Mouse (Mus musculus) liver, embryonic 14.5 days (tissue): ENCODE results near the gene Acad9. TPM values are rescaled to one million over a fixed set of nuclear protein-coding genes. Genes with fewer than 3 reads are reported as not detected.

Experiments
- ATAC-seq: fragments of 200-750 bp; cut with Nextera tagmentation; 2 replicates; pipeline ENCODE4 v1.8.0; 2017; ENCODE audit warnings: moderate number of reproducible peaks, mild to moderate bottlenecking, moderate library complexity; ENCODE audit not compliant: insufficient read depth
- DNase-seq, 3 experiments: peaks; one replicate each; pipeline ENCODE4 v3.0.0-alpha.2; 2012 to 2013; ENCODE audit warnings: low read depth in 3 of 3, low spot score in 3 of 3
- H3K27ac ChIP-seq: fragments of 300-500 bp; sonication (generic); 2 replicates; pipeline ENCODE4 v1.5.1; 2014; ENCODE audit warnings: moderate library complexity, mild to moderate bottlenecking, control low read depth, inconsistent platforms
- H3K27me3 ChIP-seq: fragments of 300-500 bp; sonication (generic); 2 replicates; pipeline ENCODE4 v1.6.1; 2014; ENCODE audit warnings: mild to moderate bottlenecking, low read length, moderate library complexity; ENCODE audit not compliant: control insufficient read depth, insufficient read depth
- H3K36me3 ChIP-seq: fragments of 300-500 bp; sonication (generic); replicated peaks from 2 replicates; pipeline ENCODE4 v1.6.1; 2014; ENCODE audit warnings: low read depth; ENCODE audit not compliant: control insufficient read depth, insufficient read depth
- H3K4me1 ChIP-seq, 2 experiments: fragments of 200-500 bp in 1 of 2; fragments of 300-500 bp in 1 of 2; sonication (generic) in 1 of 2; replicated peaks; 2 replicates each; pipeline ENCODE4 v1.6.1; 2012 to 2014; ENCODE audit warnings: antibody characterized with exemption in 1 of 2, inconsistent platforms in 1 of 2, low read length in 1 of 2; ENCODE audit not compliant: control insufficient read depth in 2 of 2, insufficient read depth in 2 of 2
- H3K4me2 ChIP-seq: fragments of 300-500 bp; sonication (generic); 2 replicates; pipeline ENCODE4 v1.6.1; 2014; ENCODE audit warnings: low read depth, mild to moderate bottlenecking, control low read depth, moderate library complexity
- H3K4me3 ChIP-seq, 2 experiments: fragments of 200-500 bp in 1 of 2; fragments of 300-500 bp in 1 of 2; sonication (generic) in 1 of 2; 2 replicates each; pipeline ENCODE4 v1.5.1; 2012 to 2014; ENCODE audit warnings: low read depth in 2 of 2, low read length in 2 of 2, mild to moderate bottlenecking in 2 of 2, control low read depth in 1 of 2, inconsistent platforms in 1 of 2, moderate library complexity in 1 of 2; ENCODE audit not compliant: insufficient read depth in 1 of 2
- H3K9ac ChIP-seq: fragments of 300-500 bp; sonication (generic); replicated peaks from 2 replicates; pipeline ENCODE4 v1.6.1; 2014; ENCODE audit warnings: mild to moderate bottlenecking, control low read depth, moderate library complexity
- H3K9me3 ChIP-seq: fragments of 300-500 bp; sonication (generic); 2 replicates; pipeline ENCODE4 v1.6.1; 2016; ENCODE audit warnings: low read length, mixed read lengths; ENCODE audit not compliant: control insufficient read depth
- CTCF ChIP-seq: IDR thresholded peaks from 2 replicates; pipeline ENCODE4 v1.5.1; 2016; ENCODE audit warnings: antibody characterized with exemption, low read depth, control low read depth
- EP300 ChIP-seq: IDR thresholded peaks from 2 replicates; pipeline ENCODE4 v1.6.1; 2016; ENCODE audit warnings: antibody characterized with exemption, low read depth
- WGBS: fragments of 180-500 bp; shearing (Covaris S2); extraction: QIAGEN DNeasy Blood & Tissue Kit; methylation state at CpG from one replicate; pipeline ENCODE4 v1.1.7; 2014; ENCODE audit not compliant: insufficient replicate concordance; 5-methylcytosine and 5-hydroxymethylcytosine counted together
- polyA plus RNA-seq, 2 experiments: library from polyadenylated mRNA; depleted of rRNA in 1 of 2; stranded (reverse) in 1 of 2; unstranded in 1 of 2; fragments of >200 nt; fragmentation: Nextera tagmentation in 1 of 2; extraction: Ambion mirVana in 1 of 2; gene quantifications; 2 replicates each; pipeline versions ENCODE4 v1.2.1 to v1.2.3; 2012 to 2014

The Acad9 gene
- polyA plus RNA-seq (2012; rRNA removed) (7.2 and 9.8 TPM in 2 replicates), polyA plus RNA-seq (2014; fragmentation: Nextera tagmentation; extraction: Ambion mirVana) (27.6 and 28.2 TPM in 2 replicates)

DNA sequence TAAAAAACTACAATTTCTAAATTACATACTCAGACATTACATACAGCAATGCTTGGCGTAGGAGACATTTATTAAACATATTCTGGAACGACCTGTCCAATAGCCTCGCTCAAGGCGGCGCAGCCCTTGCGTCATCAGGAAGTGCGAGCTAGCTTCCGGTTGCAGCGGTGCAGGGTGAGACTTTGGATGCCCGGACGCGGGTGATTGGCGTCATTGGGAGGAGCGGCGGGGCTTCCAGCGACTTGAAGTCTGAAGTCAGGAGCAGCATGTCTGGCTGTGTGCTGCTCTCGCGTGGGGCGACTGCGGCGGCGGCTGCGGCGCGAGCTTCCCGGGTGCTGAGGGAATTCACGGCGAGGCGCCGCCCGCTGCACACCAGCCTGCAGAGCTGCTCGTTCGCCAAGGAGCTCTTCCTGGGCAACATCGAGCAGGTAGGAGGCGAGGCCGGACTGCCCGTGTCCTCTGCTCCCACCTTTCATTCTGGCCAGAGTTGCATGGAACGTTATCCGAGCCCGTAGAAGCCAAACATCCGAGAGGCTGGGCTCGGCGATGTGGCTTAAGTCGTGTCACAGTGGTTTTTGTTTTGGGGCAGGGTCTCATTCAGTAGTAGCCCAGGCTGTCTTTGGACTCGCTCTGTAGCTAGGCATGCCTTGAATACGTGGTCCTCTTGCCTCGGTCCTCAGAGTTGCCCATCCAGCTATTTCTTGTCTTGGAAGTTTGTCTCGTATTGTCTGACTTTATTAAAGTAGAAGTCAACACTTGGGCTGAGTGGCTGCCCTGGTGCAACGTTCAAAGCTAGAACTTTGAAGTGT lies at the start of gene Acad9:
Gene Acad9, plus strand, starts transcription at position 137 of the 809 bp plus-strand sequence.
- peak within 1 kb of the TSS; percentile 83 for H3K9ac ChIP-seq

DNA sequence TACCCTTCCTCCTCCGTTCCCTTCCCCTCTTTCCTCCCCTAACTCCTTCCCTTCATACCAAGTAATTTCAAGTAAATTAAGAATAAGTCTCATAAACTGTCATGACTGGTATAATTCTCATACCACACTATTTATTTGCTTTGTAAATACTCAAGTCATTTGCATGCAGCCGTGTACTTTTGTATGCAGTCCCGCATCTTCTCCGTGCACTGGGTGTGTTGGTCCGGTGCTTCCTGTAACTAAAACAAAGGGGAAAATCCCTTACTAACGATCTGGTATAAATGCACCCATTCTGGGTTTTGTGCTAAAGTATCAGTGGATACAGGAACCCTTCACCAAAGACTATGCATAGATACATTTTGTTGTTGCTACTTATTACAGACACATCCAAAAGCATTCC lies 40.0 kb upstream of the Acad9 start:
- H3K9ac ChIP-seq: no peak overlapping the region
- no peaks in the 10 kb centered on the region for H3K27me3 ChIP-seq
- no peaks in the 10 kb centered on the region for H3K4me1 ChIP-seq
- no peak overlapping the region for H3K4me3 ChIP-seq
- ATAC-seq (no peak), DNase-seq (no peak)
- WGBS: 62% methylated on average over 6 of the region's 6 CpGs
- no peaks in the 10 kb centered on the region for H3K9me3 ChIP-seq
- H3K36me3 ChIP-seq: no peaks in the 10 kb centered on the region
- H3K27ac ChIP-seq: no peak overlapping the region
- H3K4me2 ChIP-seq: no peak overlapping the region
- no peak for TF ChIP-seq CTCF
- no peak for TF ChIP-seq EP300

More for the DNA sequence above, at the start of gene Acad9:
- H3K4me2 ChIP-seq: peak within 1 kb of the TSS; percentile 82
- no peaks in the 10 kb centered on the region; the same call in 1 of the 2 replicates for H3K27me3 ChIP-seq
- ATAC-seq (peak; percentile 92), DNase-seq (peak; percentile 83 to 87 (median 83))
- H3K9me3 ChIP-seq: no peaks in the 10 kb centered on the region
- H3K4me1 ChIP-seq: peaks cover 3 to 9% of the 10 kb centered on the region in 2 experiments; a peak in 3 of 4 replicates
- WGBS: under 1% methylated on average over 49 of the region's 49 CpGs
- H3K4me3 ChIP-seq: peak within 1 kb of the TSS; percentile 67 to 77
- no peaks in the 10 kb centered on the region for H3K36me3 ChIP-seq
- TF ChIP-seq EP300: no peak
- no peak within 1 kb of the TSS for H3K27ac ChIP-seq

GRCm38 (mm10) chr3:36029993-36030392 lies 35.8 kb upstream of the Acad9 start:
- Histone ChIP-seq H3K9ac (no peak overlapping the region), H3K4me1 (no peaks in the 10 kb centered on the region), H3K9me3 (no peaks in the 10 kb centered on the region), H3K4me3 (no peak overlapping the region), H3K27ac (no peak overlapping the region), H3K27me3 (no peaks in the 10 kb centered on the region), H3K36me3 (no peaks in the 10 kb centered on the region), H3K4me2 (no peak overlapping the region)
- WGBS: 44% methylated on average over 4 of the region's 4 CpGs
- DNase-seq (no peak), ATAC-seq (no peak)
- no peak for TF ChIP-seq EP300
- TF ChIP-seq CTCF: no peak

DNA sequence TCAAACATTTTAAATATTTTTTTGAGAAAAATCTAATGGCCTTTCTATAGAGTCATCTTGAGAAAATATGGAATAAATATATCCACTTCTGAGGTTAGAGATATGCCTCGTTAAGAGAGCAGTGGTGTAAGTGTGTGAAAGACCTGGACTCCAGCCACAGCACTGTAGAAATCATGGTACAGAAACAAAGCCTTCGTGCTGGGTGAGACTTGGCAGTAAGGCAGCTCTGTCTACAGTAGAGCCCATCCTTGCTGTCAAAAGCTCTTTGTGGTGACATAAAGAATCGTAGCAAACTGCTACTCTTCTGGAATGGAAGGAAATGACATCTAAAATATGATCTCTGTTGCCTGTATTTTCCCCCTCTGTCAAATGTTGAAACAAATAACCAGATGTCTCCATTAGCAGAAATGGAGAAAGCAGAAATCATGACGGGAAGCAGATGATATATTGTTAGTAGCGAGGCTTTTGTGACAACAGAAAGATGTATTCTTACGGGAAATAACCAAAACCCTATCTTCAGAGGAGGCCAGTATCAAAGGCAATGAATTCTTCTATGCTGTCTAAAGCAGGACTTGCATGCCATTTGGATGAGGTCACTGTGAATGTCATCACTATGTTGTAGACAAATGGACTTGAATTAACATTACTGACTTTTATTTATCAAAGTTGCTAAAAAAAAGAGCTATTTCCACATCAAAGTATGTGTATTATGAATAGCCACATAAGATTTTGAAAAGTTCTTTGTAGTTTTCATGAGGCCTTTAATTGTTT lies 33.9 kb upstream of the Acad9 start:
- Histone ChIP-seq H3K4me3 (no peak overlapping the region), H3K27me3 (no peaks in the 10 kb centered on the region), H3K4me2 (no peak overlapping the region), H3K36me3 (no peaks in the 10 kb centered on the region), H3K9me3 (no peaks in the 10 kb centered on the region), H3K27ac (no peak overlapping the region), H3K4me1 (no peaks in the 10 kb centered on the region), H3K9ac (no peak overlapping the region)
- DNase-seq (no peak), ATAC-seq (no peak)
- TF ChIP-seq EP300 (no peak), CTCF (no peak)
- WGBS: 48% methylated on average over 6 of the region's 6 CpGs

- Histone ChIP-seq H3K4me1 (no peaks in the 10 kb centered on the region), H3K4me2 (no peak overlapping the region), H3K36me3 (no peaks in the 10 kb centered on the region), H3K27me3 (no peaks in the 10 kb centered on the region), H3K27ac (no peak overlapping the region), H3K9ac (no peak overlapping the region), H3K4me3 (no peak overlapping the region), H3K9me3 (no peaks in the 10 kb centered on the region)
- no peak for TF ChIP-seq EP300
- TF ChIP-seq CTCF: no peak
- DNase-seq (no peak), ATAC-seq (no peak)
These were observed 21.3 kb upstream of the Acad9 start for GRCm38 (mm10) chr3:36044520-36044919.
